Mouse (Mus musculus): ENCODE measurements around the gene Qpct. TPM values are rescaled to one million over a fixed set of nuclear protein-coding genes. Genes with fewer than 3 reads are reported as not detected.

Gene Qpct
- polyA plus RNA-seq, 1 experiment from 2014 or later, result 53.8 TPM

GRCm38 (mm10) chr17:79077848-79078146 lies 26.1 kb downstream of the Qpct start:
- Histone ChIP-seq H3K36me3 (replicated peaks; ENCODE audit: insufficient read depth, low read length) (no peaks in the 10 kb centered on the region; the same call in 1 of the 2 replicates), H3K4me1 (ENCODE audit: insufficient read depth) (no peaks in the 10 kb centered on the region), H3K4me2 (ENCODE audit: low read depth, low read length) (no peak overlapping the region), H3K9ac (replicated peaks) (no peak overlapping the region), H3K27ac (ENCODE audit: low read depth) (no peak overlapping the region), H3K4me3 (ENCODE audit: low read depth, low read length) (no peak overlapping the region), H3K9me3 (ENCODE audit: low read length) (no peaks in the 10 kb centered on the region), H3K27me3 (ENCODE audit: insufficient read depth, low read length) (no peaks in the 10 kb centered on the region)
- DNase-seq (no peak), ATAC-seq (no peak)
- TF ChIP-seq CTCF (IDR thresholded peaks at IDR 0.05; ENCODE audit: low read depth), result no peak
- TF ChIP-seq EP300 (IDR thresholded peaks at IDR 0.05; ENCODE audit: low read depth), result no peak
- 73% methylated on average over 1 of the region's 1 CpGs for WGBS (ENCODE audit: insufficient replicate concordance)

- Histone ChIP-seq H3K27ac (ENCODE audit: low read depth) (no peak overlapping the region), H3K36me3 (replicated peaks; ENCODE audit: insufficient read depth, low read length) (no peaks in the 10 kb centered on the region; the same call in 1 of the 2 replicates), H3K9ac (replicated peaks) (no peak overlapping the region), H3K9me3 (ENCODE audit: low read length) (no peaks in the 10 kb centered on the region), H3K4me3 (ENCODE audit: low read depth, low read length) (no peak overlapping the region), H3K4me1 (ENCODE audit: insufficient read depth) (no peaks in the 10 kb centered on the region), H3K27me3 (ENCODE audit: insufficient read depth, low read length) (no peaks in the 10 kb centered on the region), H3K4me2 (ENCODE audit: low read depth, low read length) (no peak overlapping the region)
- 75% methylated on average over 8 of the region's 8 CpGs for WGBS (ENCODE audit: insufficient replicate concordance)
- TF ChIP-seq EP300 (IDR thresholded peaks at IDR 0.05; ENCODE audit: low read depth), result no peak
- no peak for ATAC-seq
- DNase-seq, result no peak
Measured at GRCm38 (mm10) chr17:79078248-79078647, 26.5 kb downstream of the Qpct start.

- no peak overlapping the region for H3K27ac ChIP-seq (ENCODE audit: low read depth)
Measured at GRCm38 (mm10) chr17:79091710-79092109, 40.0 kb downstream of the Qpct start.

GRCm38 (mm10) chr17:79093286-79093975 lies 41.7 kb downstream of the Qpct start:
- Histone ChIP-seq H3K9ac (replicated peaks) (no peak overlapping the region), H3K4me3 (ENCODE audit: low read depth, low read length) (no peak overlapping the region), H3K27ac (ENCODE audit: low read depth) (no peak overlapping the region), H3K27me3 (ENCODE audit: insufficient read depth, low read length) (no peaks in the 10 kb centered on the region), H3K9me3 (ENCODE audit: low read length) (no peaks in the 10 kb centered on the region), H3K36me3 (replicated peaks; ENCODE audit: insufficient read depth, low read length) (no peaks in the 10 kb centered on the region; the same call in 1 of the 2 replicates), H3K4me1 (ENCODE audit: insufficient read depth) (no peaks in the 10 kb centered on the region; the same call in 1 of the 2 replicates), H3K4me2 (ENCODE audit: low read depth, low read length) (no peak overlapping the region)
- DNase-seq (no peak), ATAC-seq (no peak)
- no peak for TF ChIP-seq CTCF (IDR thresholded peaks at IDR 0.05; ENCODE audit: low read depth)
- TF ChIP-seq EP300 (IDR thresholded peaks at IDR 0.05; ENCODE audit: low read depth), result no peak
- 64% methylated on average over 5 of the region's 5 CpGs for WGBS (ENCODE audit: insufficient replicate concordance)

More at GRCm38 (mm10) chr17:79091710-79092109, 40.0 kb downstream of the Qpct start:
- DNase-seq (no peak), ATAC-seq (no peak)
- Histone ChIP-seq H3K4me1 (ENCODE audit: insufficient read depth) (no peaks in the 10 kb centered on the region; the same call in 1 of the 2 replicates), H3K4me3 (ENCODE audit: low read depth, low read length) (no peak overlapping the region), H3K27me3 (ENCODE audit: insufficient read depth, low read length) (no peaks in the 10 kb centered on the region), H3K36me3 (replicated peaks; ENCODE audit: insufficient read depth, low read length) (no peaks in the 10 kb centered on the region; the same call in 1 of the 2 replicates), H3K9me3 (ENCODE audit: low read length) (no peaks in the 10 kb centered on the region), H3K9ac (replicated peaks) (no peak overlapping the region), H3K4me2 (ENCODE audit: low read depth, low read length) (no peak overlapping the region)
- TF ChIP-seq EP300 (IDR thresholded peaks at IDR 0.05; ENCODE audit: low read depth) (no peak), CTCF (IDR thresholded peaks at IDR 0.05; ENCODE audit: low read depth) (no peak)
- WGBS (ENCODE audit: insufficient replicate concordance), result 38% methylated on average over 1 of the region's 1 CpGs

- H3K4me3 ChIP-seq (ENCODE audit: low read depth, low read length), result no peak overlapping the region
- peak overlapping the region; percentile 4; the same call in 1 of the 2 replicates for H3K4me2 ChIP-seq (ENCODE audit: low read depth, low read length)
- no peaks in the 10 kb centered on the region; the same call in 1 of the 2 replicates for H3K36me3 ChIP-seq (replicated peaks; ENCODE audit: insufficient read depth, low read length)
- no peaks in the 10 kb centered on the region for H3K27me3 ChIP-seq (ENCODE audit: insufficient read depth, low read length)
- H3K4me1 ChIP-seq (ENCODE audit: insufficient read depth), result no peaks in the 10 kb centered on the region; the same call in 1 of the 2 replicates
- ATAC-seq (no peak), DNase-seq (no peak)
- 35% methylated on average over 2 of the region's 2 CpGs for WGBS (ENCODE audit: insufficient replicate concordance)
- TF ChIP-seq CTCF (IDR thresholded peaks at IDR 0.05; ENCODE audit: low read depth), result no peak
- no peak for TF ChIP-seq EP300 (IDR thresholded peaks at IDR 0.05; ENCODE audit: low read depth)
- H3K27ac ChIP-seq (ENCODE audit: low read depth), result no peak overlapping the region
- H3K9me3 ChIP-seq (ENCODE audit: low read length), result no peaks in the 10 kb centered on the region
- no peak overlapping the region for H3K9ac ChIP-seq (replicated peaks)
Measured at GRCm38 (mm10) chr17:79095624-79096023, 43.9 kb downstream of the Qpct start.

- Histone ChIP-seq H3K36me3 (replicated peaks; ENCODE audit: insufficient read depth, low read length) (no peaks in the 10 kb centered on the region), H3K4me2 (ENCODE audit: low read depth, low read length) (no peak overlapping the region), H3K9me3 (ENCODE audit: low read length) (no peaks in the 10 kb centered on the region), H3K27me3 (ENCODE audit: insufficient read depth, low read length) (no peaks in the 10 kb centered on the region), H3K27ac (ENCODE audit: low read depth) (no peak overlapping the region), H3K4me3 (ENCODE audit: low read depth, low read length) (no peak overlapping the region), H3K9ac (replicated peaks) (no peak overlapping the region), H3K4me1 (ENCODE audit: insufficient read depth) (no peaks in the 10 kb centered on the region; the same call in 1 of the 2 replicates)
- DNase-seq (no peak), ATAC-seq (no peak)
- no peak for TF ChIP-seq CTCF (IDR thresholded peaks at IDR 0.05; ENCODE audit: low read depth)
- TF ChIP-seq EP300 (IDR thresholded peaks at IDR 0.05; ENCODE audit: low read depth), result no peak
- 42% methylated on average over 4 of the region's 4 CpGs for WGBS (ENCODE audit: insufficient replicate concordance)
Measured at GRCm38 (mm10) chr17:79099866-79100265, 48.2 kb downstream of the Qpct start.
